Mouse (Mus musculus) intestine, embryonic 14.5 days (tissue): ENCODE measurements around the gene Gpr18. TPM values are rescaled to one million over a fixed set of nuclear protein-coding genes. Genes with fewer than 3 reads are reported as not detected.

ENCODE experiments used
- ATAC-seq: fragments of 200-750 bp; cut with Nextera tagmentation; replicated peaks from 2 replicates; pipeline ENCODE4 v1.8.0; 2017; ENCODE audit warnings: low read depth, moderate number of reproducible peaks, moderate TSS enrichment, moderate library complexity; ENCODE audit not compliant: low FRiP score, low TSS enrichment
- DNase-seq: peaks from one replicate; pipeline ENCODE4 v3.0.0-alpha.2; 2018; ENCODE audit warnings: low spot score
- H3K27ac ChIP-seq: fragments of 300-500 bp; sonication (generic); 2 replicates; pipeline ENCODE4 v1.5.1; 2014; ENCODE audit warnings: low read depth, mild to moderate bottlenecking, control low read depth
- H3K27me3 ChIP-seq: fragments of 300-500 bp; sonication (generic); replicated peaks from 2 replicates; pipeline ENCODE4 v1.6.1; 2014; ENCODE audit warnings: low read length, control low read depth; ENCODE audit not compliant: control insufficient read depth, insufficient read depth
- H3K36me3 ChIP-seq: fragments of 300-500 bp; sonication (generic); 2 replicates; pipeline ENCODE4 v1.6.1; 2014; ENCODE audit warnings: low read length, control low read depth; ENCODE audit not compliant: control insufficient read depth, insufficient read depth
- H3K4me1 ChIP-seq: fragments of 300-500 bp; sonication (generic); replicated peaks from 2 replicates; pipeline ENCODE4 v1.6.1; 2014; ENCODE audit warnings: low read length, control low read depth, mixed read lengths; ENCODE audit not compliant: control insufficient read depth, insufficient read depth
- H3K4me2 ChIP-seq: fragments of 300-500 bp; sonication (generic); 2 replicates; pipeline ENCODE4 v1.6.1; 2014; ENCODE audit warnings: low read length
- H3K4me3 ChIP-seq: fragments of 300-500 bp; sonication (generic); 2 replicates; pipeline ENCODE4 v1.5.1; 2014; ENCODE audit warnings: low read depth, low read length, control low read depth, mixed read lengths
- H3K9ac ChIP-seq: fragments of 300-500 bp; sonication (generic); 2 replicates; pipeline ENCODE4 v1.6.1; 2014; ENCODE audit warnings: mild to moderate bottlenecking, low read length
- H3K9me3 ChIP-seq: fragments of 300-500 bp; sonication (generic); 2 replicates; pipeline ENCODE4 v1.6.1; 2016; ENCODE audit warnings: low read length, control low read depth; ENCODE audit not compliant: control insufficient read depth
- WGBS: fragments of 180-500 bp; shearing (Covaris S2); extraction: QIAGEN DNeasy Blood & Tissue Kit; methylation state at CpG from one replicate; pipeline ENCODE4 v1.1.7; 2014; 5-methylcytosine and 5-hydroxymethylcytosine counted together
- polyA plus RNA-seq: library from polyadenylated mRNA; unstranded; fragments of >200 nt; fragmentation: Nextera tagmentation; extraction: Ambion mirVana; gene quantifications from 2 replicates; pipeline ENCODE4 v1.2.1, GENCODE M21; 2014

Gpr18 gene
- polyA plus RNA-seq, 1 experiment from 2014 or later, result 0.62 TPM

DNA sequence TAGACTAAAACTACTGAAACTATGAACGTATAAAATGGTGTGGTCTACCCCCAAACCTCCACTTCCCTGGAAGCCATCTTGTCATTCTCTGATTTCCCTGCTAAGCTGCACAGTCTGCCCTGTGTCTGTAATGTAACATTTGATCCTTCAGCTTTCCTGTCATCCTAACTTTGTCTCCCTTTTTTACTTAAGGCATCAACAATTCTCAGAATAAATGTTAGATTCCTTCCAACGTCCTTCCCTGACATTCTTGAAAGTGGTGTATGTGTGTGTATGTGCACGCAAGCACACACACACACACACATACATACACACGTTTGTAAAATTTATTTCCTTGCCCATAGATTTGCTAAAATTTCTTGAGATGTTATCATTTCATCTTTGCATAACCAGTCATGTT lies 44.5 kb upstream of the Gpr18 start:
- H3K27me3 ChIP-seq, result no peaks in the 10 kb centered on the region
- H3K9me3 ChIP-seq, result no peaks in the 10 kb centered on the region
- no peak overlapping the region for H3K9ac ChIP-seq
- 0 out of 2 replicates have a peak, but pooled peaks cover under 1% of the 10 kb centered on the region for H3K36me3 ChIP-seq
- no peak overlapping the region for H3K4me3 ChIP-seq
- H3K4me2 ChIP-seq, result no peak overlapping the region
- 89% methylated on average over 4 of the region's 4 CpGs for WGBS
- H3K4me1 ChIP-seq, result peaks cover 22% of the 10 kb centered on the region
- no peak overlapping the region for H3K27ac ChIP-seq
- DNase-seq (no peak), ATAC-seq (no peak)

DNA sequence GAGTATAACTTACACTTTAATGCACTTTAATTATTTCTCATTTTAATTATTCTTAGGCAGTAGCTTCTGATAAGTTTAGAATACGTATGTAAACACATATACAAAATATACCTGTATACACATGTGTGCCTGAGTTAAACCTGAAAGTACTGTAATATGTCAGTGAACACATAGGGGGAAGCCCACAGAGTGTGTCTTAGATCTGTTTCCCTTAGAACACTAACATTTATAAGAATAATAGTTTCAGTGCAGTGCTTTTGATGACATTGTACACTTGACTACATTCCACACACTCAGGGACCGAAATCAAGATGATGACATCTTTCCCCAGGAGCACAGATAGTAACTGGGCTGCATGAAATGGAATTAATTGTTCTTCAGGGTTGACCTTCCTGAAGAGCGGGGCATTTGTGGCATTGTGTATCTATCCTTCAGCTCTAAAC lies 44.0 kb upstream of the Gpr18 start:
- Histone ChIP-seq H3K27me3 (no peaks in the 10 kb centered on the region), H3K4me2 (no peak overlapping the region), H3K9ac (no peak overlapping the region), H3K27ac (no peak overlapping the region), H3K9me3 (no peaks in the 10 kb centered on the region), H3K4me3 (no peak overlapping the region), H3K4me1 (peaks cover 18% of the 10 kb centered on the region), H3K36me3 (0 out of 2 replicates have a peak, but pooled peaks cover 5% of the 10 kb centered on the region)
- ATAC-seq, result no peak
- peak; percentile 44 for DNase-seq
- 88% methylated on average over 3 of the region's 3 CpGs for WGBS

DNA sequence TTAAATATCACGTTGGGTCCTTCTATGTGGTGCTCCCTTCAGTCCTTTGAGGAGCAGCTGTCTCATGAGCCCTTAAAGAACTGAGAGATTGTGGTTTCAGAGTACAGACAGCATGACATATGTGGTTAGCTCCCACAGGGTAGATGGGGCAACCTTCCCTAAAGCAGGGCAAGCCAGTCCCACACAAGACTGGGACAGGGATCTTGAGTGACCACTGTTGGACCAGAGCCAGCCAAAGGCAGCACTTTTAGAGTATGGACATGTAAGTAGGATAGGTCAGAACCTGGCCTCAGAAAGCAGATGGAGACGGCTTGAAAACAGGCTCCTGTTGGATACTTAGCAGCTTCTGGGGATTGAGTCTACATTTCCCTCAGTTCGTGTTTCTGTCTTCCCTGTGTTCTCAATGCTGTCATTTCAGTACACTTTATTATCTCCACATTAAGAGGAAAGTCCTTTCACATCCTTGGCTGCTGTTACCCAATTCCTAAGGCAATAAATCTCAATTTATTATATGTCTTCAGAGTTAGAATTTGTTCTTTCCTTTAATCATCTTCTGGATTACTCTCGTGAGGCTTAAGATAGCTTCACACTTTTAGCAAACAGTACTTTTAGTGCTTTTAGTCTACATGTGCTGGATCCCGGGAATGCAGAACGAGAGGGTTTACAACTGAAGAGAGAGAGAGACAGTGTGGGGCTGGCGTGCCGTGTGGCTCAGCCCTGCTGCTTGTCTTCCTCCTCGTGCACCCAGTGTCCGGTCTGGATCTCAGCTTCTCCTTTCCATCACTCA lies 43.4 kb upstream of the Gpr18 start:
- H3K27ac ChIP-seq, result no peak overlapping the region
- 0 out of 2 replicates have a peak, but pooled peaks cover 9% of the 10 kb centered on the region for H3K36me3 ChIP-seq
- no peaks in the 10 kb centered on the region for H3K9me3 ChIP-seq
- WGBS, result 50% methylated on average over 10 of the region's 10 CpGs
- H3K27me3 ChIP-seq, result no peaks in the 10 kb centered on the region
- H3K4me1 ChIP-seq, result peaks cover 16% of the 10 kb centered on the region
- no peak overlapping the region for H3K4me3 ChIP-seq
- ATAC-seq (0 out of 2 replicates have a peak, but pooled peaks have one; percentile 17), DNase-seq (peak; percentile 51)
- no peak overlapping the region for H3K4me2 ChIP-seq
- no peak overlapping the region for H3K9ac ChIP-seq

DNA sequence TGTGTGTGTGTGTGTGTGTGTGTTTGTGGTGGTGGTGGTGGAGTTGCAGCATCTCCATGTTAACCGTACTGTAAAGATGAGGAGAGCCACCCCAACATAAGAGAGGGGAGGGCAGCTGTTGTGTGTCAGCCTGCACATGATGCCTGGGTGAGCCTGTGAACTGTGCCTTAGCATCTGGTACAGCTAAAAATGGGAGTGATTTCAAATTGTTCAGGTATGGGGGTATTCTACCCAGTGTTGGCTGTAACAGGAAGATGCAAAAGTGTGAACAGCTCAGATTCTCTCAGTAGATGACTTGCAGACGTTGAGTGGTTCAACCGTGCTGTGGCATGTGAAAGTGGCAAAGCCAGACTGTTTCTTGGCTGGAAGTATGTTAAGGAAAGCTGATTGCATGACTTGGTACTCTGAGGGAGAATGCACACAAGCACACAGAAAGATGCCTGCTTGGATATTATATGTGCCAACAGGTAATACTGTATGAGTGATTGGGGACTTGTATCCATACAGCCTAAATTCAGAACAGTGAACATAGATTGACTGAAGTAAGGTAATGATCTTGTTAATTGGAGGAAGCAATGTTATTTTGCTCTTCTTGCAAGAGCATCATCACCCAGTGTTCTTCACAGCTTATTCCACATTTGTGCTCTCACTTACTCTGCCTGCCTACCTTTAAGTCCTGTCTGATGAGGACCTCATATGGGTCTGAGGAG lies 42.6 kb upstream of the Gpr18 start:
- ATAC-seq, result no peak
- WGBS, result 94% methylated on average over 3 of the region's 3 CpGs
- DNase-seq, result peak; percentile 29
- Histone ChIP-seq H3K4me3 (no peak overlapping the region), H3K9ac (no peak overlapping the region), H3K4me1 (peaks cover 9% of the 10 kb centered on the region; the same call in 1 of the 2 replicates), H3K27me3 (no peaks in the 10 kb centered on the region), H3K9me3 (no peaks in the 10 kb centered on the region), H3K36me3 (0 out of 2 replicates have a peak, but pooled peaks cover 9% of the 10 kb centered on the region), H3K27ac (no peak overlapping the region), H3K4me2 (no peak overlapping the region)

DNA sequence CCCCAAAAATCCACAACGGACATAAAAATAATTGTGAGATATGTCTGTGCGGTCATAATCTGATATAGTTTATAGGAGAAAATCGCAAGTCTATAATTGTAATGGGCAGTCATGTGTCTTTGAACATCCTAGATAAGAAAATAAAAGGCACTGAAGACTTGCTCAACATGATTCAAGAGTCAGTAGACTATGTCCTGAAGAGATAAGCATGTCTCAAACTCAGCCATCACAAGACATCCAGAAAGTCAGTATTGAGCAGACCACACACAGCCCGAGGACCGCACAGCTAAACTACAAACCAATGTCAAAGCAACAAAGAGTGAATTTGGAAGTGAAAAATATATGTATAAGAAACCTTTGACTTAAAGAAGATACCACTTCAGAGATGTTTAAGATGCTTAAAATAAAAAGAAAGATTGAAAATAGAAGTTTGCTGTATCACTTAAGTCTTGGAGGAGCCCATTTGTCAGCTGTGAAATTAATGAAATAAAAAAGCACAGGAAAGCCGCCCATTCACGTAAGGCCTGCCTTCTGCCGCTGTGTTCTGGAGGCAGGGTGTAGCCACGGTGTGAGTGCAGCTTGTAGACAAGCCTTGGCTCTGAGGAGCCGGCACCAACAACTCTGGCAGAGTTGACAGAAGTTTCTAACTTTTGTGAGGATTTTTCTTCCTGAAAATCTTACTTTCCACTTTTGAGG lies 41.7 kb upstream of the Gpr18 start:
- WGBS, result 90% methylated on average over 10 of the region's 10 CpGs

DNA sequence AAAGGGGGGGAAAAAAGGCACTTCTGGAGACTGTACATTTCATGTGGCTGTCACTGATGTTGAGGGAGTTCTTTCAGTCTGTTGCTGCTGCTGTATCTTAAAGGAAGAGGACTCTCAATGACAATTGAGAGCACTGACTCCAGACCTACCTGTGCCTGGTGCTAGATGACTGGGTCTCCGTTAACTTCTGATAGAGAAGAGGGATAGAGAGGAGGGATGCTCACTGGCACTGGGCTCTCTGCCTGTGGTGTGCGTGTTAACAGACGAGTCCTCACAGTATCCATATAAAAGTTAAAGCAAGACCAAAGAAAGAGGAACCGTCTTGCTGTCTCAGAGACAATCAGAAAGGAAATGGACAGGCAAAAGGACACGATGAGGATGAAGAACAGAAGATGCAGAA lies 40.7 kb upstream of the Gpr18 start:
- ATAC-seq, result no peak
- 87% methylated on average over 5 of the region's 5 CpGs for WGBS
- H3K36me3 ChIP-seq, result 0 out of 2 replicates have a peak, but pooled peaks cover 9% of the 10 kb centered on the region
- no peaks in the 10 kb centered on the region for H3K27me3 ChIP-seq
- no peak overlapping the region for H3K4me2 ChIP-seq
- H3K9me3 ChIP-seq, result no peaks in the 10 kb centered on the region
- H3K9ac ChIP-seq, result no peak overlapping the region
- no peak for DNase-seq
- H3K4me1 ChIP-seq, result peaks cover 7% of the 10 kb centered on the region; the same call in 1 of the 2 replicates
- H3K4me3 ChIP-seq, result no peak overlapping the region
- no peak overlapping the region for H3K27ac ChIP-seq

More for the DNA sequence above, 41.7 kb upstream of the Gpr18 start:
- Histone ChIP-seq H3K4me2 (no peak overlapping the region), H3K9me3 (no peaks in the 10 kb centered on the region), H3K27ac (no peak overlapping the region), H3K27me3 (no peaks in the 10 kb centered on the region), H3K4me1 (peaks cover 9% of the 10 kb centered on the region; the same call in 1 of the 2 replicates), H3K4me3 (no peak overlapping the region), H3K9ac (no peak overlapping the region), H3K36me3 (0 out of 2 replicates have a peak, but pooled peaks cover 9% of the 10 kb centered on the region)
- no peak for ATAC-seq
- DNase-seq, result peak; percentile 38

DNA sequence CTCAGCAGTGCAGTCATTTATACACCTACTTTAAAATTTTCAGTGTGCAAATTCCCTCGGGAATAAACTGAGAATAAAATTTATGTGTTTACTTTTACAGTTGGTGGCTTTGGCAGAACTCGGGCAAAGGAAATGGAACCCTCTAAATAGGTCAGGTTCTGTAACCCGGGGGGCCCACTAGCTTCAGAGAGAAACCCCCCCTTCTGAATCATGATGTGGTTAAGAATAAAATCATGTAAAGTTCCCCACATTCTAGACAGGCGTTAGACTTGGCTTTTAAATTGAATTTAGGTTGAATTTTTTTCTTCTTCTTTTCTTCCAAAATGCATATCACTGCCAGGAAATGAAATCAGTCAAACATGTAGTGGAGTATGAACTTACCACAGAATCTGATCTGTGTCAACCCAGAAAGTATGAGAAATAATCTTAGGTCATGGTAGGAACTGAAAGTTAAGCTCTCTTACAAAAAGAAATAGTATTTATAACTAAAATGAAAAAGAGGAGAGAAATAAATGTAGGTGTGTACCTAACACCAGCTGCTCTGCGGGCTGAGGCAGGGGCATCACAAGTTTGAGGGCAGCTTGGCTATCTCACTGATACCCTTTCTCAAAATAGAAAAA lies 39.7 kb upstream of the Gpr18 start:
- Histone ChIP-seq H3K9ac (no peak overlapping the region), H3K4me1 (peaks cover 4% of the 10 kb centered on the region; the same call in 1 of the 2 replicates), H3K27me3 (no peaks in the 10 kb centered on the region), H3K9me3 (no peaks in the 10 kb centered on the region), H3K4me3 (no peak overlapping the region), H3K27ac (no peak overlapping the region), H3K4me2 (no peak overlapping the region), H3K36me3 (0 out of 2 replicates have a peak, but pooled peaks cover 9% of the 10 kb centered on the region)
- no peak for DNase-seq
- WGBS, result 68% methylated on average over 5 of the region's 5 CpGs
- no peak for ATAC-seq

DNA sequence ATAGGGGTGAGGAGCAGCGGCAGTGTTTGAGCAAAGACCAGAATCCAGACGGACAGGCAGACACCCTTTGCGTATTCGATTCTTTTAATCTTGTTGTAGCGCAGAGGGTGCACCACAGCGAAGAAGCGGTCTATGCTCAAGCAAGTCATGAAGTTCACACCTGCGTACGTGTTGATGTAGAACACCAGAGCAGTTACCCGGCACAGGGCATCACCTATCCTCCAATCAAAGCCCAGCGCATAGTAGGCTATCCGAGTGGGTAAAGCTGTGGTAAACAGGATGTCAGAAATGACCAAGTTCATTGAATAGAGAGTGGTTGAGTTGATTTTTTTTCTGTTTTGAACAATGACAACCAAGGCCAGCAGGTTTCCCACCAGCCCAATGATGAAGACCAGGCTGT lies 39.0 kb upstream of the Gpr18 start:
- Histone ChIP-seq H3K9me3 (no peaks in the 10 kb centered on the region), H3K4me3 (no peak overlapping the region), H3K4me2 (no peak overlapping the region), H3K27me3 (no peaks in the 10 kb centered on the region), H3K4me1 (peaks cover 4% of the 10 kb centered on the region; the same call in 1 of the 2 replicates), H3K9ac (no peak overlapping the region), H3K27ac (no peak overlapping the region), H3K36me3 (0 out of 2 replicates have a peak, but pooled peaks cover 9% of the 10 kb centered on the region)
- DNase-seq, result peak; percentile 42
- WGBS, result 96% methylated on average over 12 of the region's 12 CpGs
- ATAC-seq, result no peak
